In genomic region chr7:38183709-38184417, GRCm38 (mm10) we compare ENCODE assay signal across 8 mouse cellular contexts. TPM values are rescaled to one million over a fixed set of nuclear protein-coding genes. Genes with fewer than 3 reads are reported as not detected.
DNase-seq lines count a peak whose midpoint lies in the region; ATAC-seq lines count a peak whose summit lies in the region.

No protein-coding gene starts in this region.

- H3K9me3 ChIP-seq in intestine, embryonic 15.5 days = no peaks in the 10 kb centered on the region

- 5% methylated on average over 35 of the region's 36 CpGs for WGBS in intestine, embryonic 15.5 days

- H3K27me3 ChIP-seq in intestine, embryonic 15.5 days (replicated peaks) = no peaks in the 10 kb centered on the region

- peak overlapping the region; percentile 77 for H3K9ac ChIP-seq in intestine, embryonic 15.5 days

- peak overlapping the region; percentile 93 for H3K4me2 ChIP-seq in intestine, embryonic 15.5 days (replicated peaks)

- DNase-seq in adrenal gland, adult 18-20 months (ENCODE audit: low spot score in 2 of 2) = peak; percentile 80 to 85
- peak; percentile 92 for DNase-seq in embryo, embryonic 11 days
- DNase-seq in gastrocnemius, postnatal 25 days = peak; percentile 81
- DNase-seq in left cerebral cortex, postnatal 14 days (ENCODE audit: low spot score in 2 of 2) = peak; percentile 85 to 88
- DNase-seq in right cerebral cortex, postnatal 25 days = peak; percentile 88
- DNase-seq in urinary bladder, postnatal 4 days (ENCODE audit: low spot score in 2 of 2) = peak; percentile 76 to 80

- peak; percentile 93 for ATAC-seq in intestine, embryonic 15.5 days
- ATAC-seq in megakaryocyte-erythroid progenitor cell, adult 5-6 weeks (replicated peaks; ENCODE audit: low FRiP score, low TSS enrichment, poor library complexity, severe bottlenecking) = peak; percentile 88

- no peaks in the 10 kb centered on the region for H3K36me3 ChIP-seq in intestine, embryonic 15.5 days

- H3K27ac ChIP-seq in intestine, embryonic 15.5 days = peak overlapping the region; percentile 86

- intact Hi-C loops in left cerebral cortex, postnatal 14 days (cut with DNase I) = loop anchor here (2.0 to 5.0 kb wide), 2 partner anchors 17 to 83 kb away; no protein-coding TSS in a partner anchor

- H3K4me3 ChIP-seq in intestine, embryonic 15.5 days (replicated peaks) = peak overlapping the region; percentile 71

- H3K4me1 ChIP-seq in intestine, embryonic 15.5 days (replicated peaks) = peaks cover 15% of the 10 kb centered on the region

RNA-seq across cellular contexts. Expression of gene 1600014C10Rik, which starts 0.8 kb away (rescaled TPM):
- 10 to 100 TPM; 45.4 to 47.7 TPM for total RNA-seq in adrenal gland, adult 18-20 months (2021)
- 10 to 100 TPM; 21.2 to 23.0 TPM for total RNA-seq in gastrocnemius, postnatal 25 days (2021)
- 13.5 and 13.9 TPM in 2 replicates for polyA plus RNA-seq in intestine, embryonic 15.5 days (2015; fragmentation: Nextera tagmentation; extraction: Ambion mirVana)
- 10 to 100 TPM; 17.7 to 18.8 TPM for total RNA-seq in left cerebral cortex, postnatal 14 days (2021)
- 8.6 and 9.2 TPM in 2 replicates for total RNA-seq in megakaryocyte-erythroid progenitor cell, adult 5-6 weeks (2014; fragmentation: Nextera tagmentation)
- 4.9 and 9.2 TPM in 2 replicates for total RNA-seq in megakaryocyte-erythroid progenitor cell, adult 5-6 weeks (2017)

RNA-seq across cellular contexts. Expression of gene Plekhf1, which starts 44.0 kb away (rescaled TPM):
- 1 to 10 TPM; 4.0 to 4.2 TPM for total RNA-seq in adrenal gland, adult 18-20 months (2021)
- 1 to 10 TPM; 5.0 to 7.5 TPM for total RNA-seq in gastrocnemius, postnatal 25 days (2021)
- polyA plus RNA-seq in intestine, embryonic 15.5 days (2015; fragmentation: Nextera tagmentation; extraction: Ambion mirVana) = 3.3 TPM in 2 replicates
- total RNA-seq in left cerebral cortex, postnatal 14 days (2021) = 1 to 10 TPM in 1 of 2 experiments, under 1 TPM in 1; 0.89 to 1.8 TPM
- total RNA-seq in megakaryocyte-erythroid progenitor cell, adult 5-6 weeks (2014; fragmentation: Nextera tagmentation) = 1.0 TPM in 1 of 2 replicates, not detected in the other
- total RNA-seq in megakaryocyte-erythroid progenitor cell, adult 5-6 weeks (2017) = 0.38 and 0.42 TPM in 2 replicates

Comparison
In these comparisons a context has a peak if more than half of its experiments do, and no peak if none do; other contexts are left out.
1. Peak in every context shown above with its lines: DNase-seq, ATAC-seq, H3K4me3 ChIP-seq and H3K27ac ChIP-seq.